Mouse (Mus musculus) heart, embryonic 16.5 days (tissue): ENCODE measurements around the gene Saysd1. TPM values are rescaled to one million over a fixed set of nuclear protein-coding genes. Genes with fewer than 3 reads are reported as not detected.
A peak's percentile ranks its signal among the peaks of the same experiment; 100 is the strongest.

Experiments used
- ATAC-seq: fragments of 200-750 bp; cut with Nextera tagmentation; replicated peaks from 2 replicates; pipeline ENCODE4 v1.8.0; 2017; ENCODE audit warnings: moderate number of reproducible peaks; ENCODE audit not compliant: insufficient read depth, low FRiP score; ENCODE audit errors: extremely low read depth
- H3K27ac ChIP-seq: fragments of 300-500 bp; sonication (generic); 2 replicates; pipeline ENCODE4 v1.5.1; 2014; ENCODE audit warnings: mild to moderate bottlenecking, low read length, control low read depth, moderate library complexity
- H3K27me3 ChIP-seq: fragments of 300-500 bp; sonication (generic); 2 replicates; pipeline ENCODE4 v1.6.1; 2014; ENCODE audit warnings: low read length, mixed read lengths; ENCODE audit not compliant: control insufficient read depth, insufficient read depth
- H3K36me3 ChIP-seq: fragments of 300-500 bp; sonication (generic); 2 replicates; pipeline ENCODE4 v1.6.1; 2014; ENCODE audit not compliant: control insufficient read depth, insufficient read depth
- H3K4me1 ChIP-seq: fragments of 300-500 bp; sonication (generic); 2 replicates; pipeline ENCODE4 v1.6.1; 2014; ENCODE audit warnings: low read length, mixed read lengths; ENCODE audit not compliant: control insufficient read depth, insufficient read depth
- H3K4me2 ChIP-seq: fragments of 300-500 bp; sonication (generic); 2 replicates; pipeline ENCODE4 v1.6.1; 2014; ENCODE audit warnings: low read depth, mild to moderate bottlenecking, control low read depth, low read length
- H3K4me3 ChIP-seq: fragments of 300-500 bp; sonication (generic); 2 replicates; pipeline ENCODE4 v1.5.1; 2014; ENCODE audit warnings: mild to moderate bottlenecking, control low read depth, low read length
- H3K9ac ChIP-seq: fragments of 300-500 bp; sonication (generic); 2 replicates; pipeline ENCODE4 v1.6.1; 2014; ENCODE audit warnings: low read length, control low read depth
- H3K9me3 ChIP-seq: fragments of 300-500 bp; sonication (generic); replicated peaks from 2 replicates; pipeline ENCODE4 v1.6.1; 2016; ENCODE audit warnings: low read length; ENCODE audit not compliant: control insufficient read depth
- WGBS: fragments of 180-500 bp; shearing (Covaris S2); extraction: QIAGEN DNeasy Blood & Tissue Kit; methylation state at CpG from one replicate; pipeline ENCODE4 v1.1.7; 2014; 5-methylcytosine and 5-hydroxymethylcytosine counted together
- polyA plus RNA-seq: library from polyadenylated mRNA; unstranded; fragments of >200 nt; fragmentation: Nextera tagmentation; extraction: Ambion mirVana; gene quantifications from 2 replicates; pipeline ENCODE4 v1.2.1, GENCODE M21; 2015

Saysd1 gene
- polyA plus RNA-seq, 1 experiment from 2014 or later: 9.1 TPM

DNA sequence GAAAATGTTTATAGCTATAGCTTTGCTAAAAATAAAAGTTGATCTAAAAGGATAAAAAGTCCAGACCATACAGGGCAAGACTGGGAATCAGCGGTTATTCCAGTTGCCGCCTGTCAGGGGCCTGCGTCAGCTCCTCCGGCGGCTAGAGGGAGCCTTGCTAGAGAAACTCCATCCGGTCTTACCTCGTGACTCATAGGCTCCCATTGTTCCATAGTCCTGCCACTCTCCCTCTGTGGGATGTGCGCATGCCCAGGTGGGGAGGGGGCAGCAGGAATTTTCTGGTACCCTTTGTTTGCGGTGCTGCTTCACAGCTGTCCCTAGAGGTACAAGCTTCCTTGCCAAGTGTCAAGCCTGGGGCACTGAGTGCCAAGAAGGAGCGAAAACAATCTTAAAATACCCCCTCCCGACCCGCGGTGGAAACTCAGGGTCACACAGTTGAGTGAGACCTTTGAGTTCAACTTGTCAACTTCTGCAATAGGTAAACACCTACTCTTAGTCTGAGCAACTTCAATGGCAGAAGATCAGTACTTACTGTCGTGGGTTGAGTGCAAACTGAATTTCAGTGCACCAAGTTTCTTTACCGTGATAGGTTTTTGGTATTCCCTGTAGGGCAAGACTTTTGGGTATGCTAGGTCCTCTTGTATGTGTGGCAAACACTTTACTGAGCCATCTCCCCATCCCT is 10.8 kb downstream of the Saysd1 start:
- H3K27me3 ChIP-seq: no peaks in the 10 kb centered on the region
- no peak overlapping the region for H3K4me2 ChIP-seq
- no peak for ATAC-seq
- no peak overlapping the region for H3K27ac ChIP-seq
- H3K9me3 ChIP-seq: no peaks in the 10 kb centered on the region
- H3K4me1 ChIP-seq: no peaks in the 10 kb centered on the region
- H3K4me3 ChIP-seq: no peak overlapping the region
- WGBS: 73% methylated on average over 15 of the region's 15 CpGs
- no peaks in the 10 kb centered on the region for H3K36me3 ChIP-seq
- no peak overlapping the region for H3K9ac ChIP-seq

DNA sequence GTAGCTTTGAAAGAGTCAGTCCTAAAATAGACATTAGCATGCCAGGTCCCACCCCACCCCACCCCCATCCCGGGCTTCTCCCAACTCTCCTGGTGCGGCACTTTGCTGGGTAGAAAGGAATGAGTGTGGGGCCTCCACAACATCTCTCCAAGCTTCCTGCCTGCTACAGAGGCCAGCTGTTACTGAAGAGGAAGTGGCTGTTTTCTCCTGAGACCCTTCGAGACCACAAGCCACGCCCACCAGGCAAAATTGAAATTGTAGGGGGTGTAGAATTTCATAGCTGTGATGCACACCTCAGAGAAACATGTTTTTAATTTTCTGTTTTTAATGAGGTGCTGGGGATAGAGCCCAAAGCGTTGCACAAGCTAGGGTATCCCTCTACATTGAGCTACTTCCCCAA is 17.5 kb downstream of the Saysd1 start:
- Histone ChIP-seq H3K4me2 (no peak overlapping the region), H3K27me3 (no peaks in the 10 kb centered on the region), H3K4me3 (no peak overlapping the region), H3K27ac (no peak overlapping the region), H3K4me1 (no peaks in the 10 kb centered on the region), H3K9ac (no peak overlapping the region), H3K36me3 (no peaks in the 10 kb centered on the region), H3K9me3 (no peaks in the 10 kb centered on the region)
- WGBS: 59% methylated on average over 5 of the region's 5 CpGs
- ATAC-seq: no peak

DNA sequence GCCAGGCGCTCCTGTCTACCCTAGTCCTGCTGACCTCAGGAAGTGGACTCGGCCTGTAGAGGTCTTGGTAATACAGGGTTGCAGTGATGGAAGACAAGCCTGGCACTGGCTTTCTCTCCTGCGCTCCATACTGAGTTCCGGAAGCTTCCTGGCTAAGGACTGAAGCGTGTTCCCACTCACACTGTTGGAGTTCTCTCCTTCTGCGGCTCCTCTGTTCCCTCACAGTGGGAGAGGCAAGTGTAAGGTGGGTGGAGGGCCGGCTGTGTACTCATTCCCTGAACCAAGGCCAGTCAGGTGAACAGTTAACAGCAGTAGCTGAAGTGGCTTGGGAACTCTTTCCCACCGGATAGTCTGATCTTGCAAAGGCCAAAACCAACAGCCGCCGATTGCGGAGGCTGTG is 18.3 kb downstream of the Saysd1 start:
- Histone ChIP-seq H3K4me3 (no peak overlapping the region), H3K4me1 (no peaks in the 10 kb centered on the region), H3K27me3 (no peaks in the 10 kb centered on the region), H3K27ac (no peak overlapping the region), H3K36me3 (no peaks in the 10 kb centered on the region), H3K9me3 (no peaks in the 10 kb centered on the region), H3K9ac (no peak overlapping the region), H3K4me2 (no peak overlapping the region)
- ATAC-seq: no peak
- 83% methylated on average over 11 of the region's 11 CpGs for WGBS

DNA sequence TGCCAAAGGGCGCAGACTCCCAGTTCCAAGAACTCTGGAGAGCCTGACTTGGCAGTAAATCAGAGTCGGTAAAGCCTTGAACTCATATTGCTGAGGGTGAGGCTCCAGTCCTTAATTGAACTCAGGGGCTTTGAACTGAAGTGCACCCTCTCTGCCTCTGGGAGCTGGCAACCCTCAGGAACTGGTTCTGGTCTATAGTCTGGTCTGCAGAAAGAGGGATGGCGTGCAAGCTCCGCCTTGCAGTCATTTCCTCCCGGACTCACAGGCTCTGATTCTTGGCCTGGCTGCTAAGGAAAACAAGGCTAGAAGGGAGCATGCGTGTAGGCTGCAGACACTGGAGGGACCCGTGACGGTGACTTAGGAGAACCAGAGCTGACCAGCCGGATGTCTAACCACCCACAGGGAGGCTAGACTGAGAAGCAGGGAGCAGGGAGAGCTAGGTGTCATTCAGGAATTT is 22.2 kb downstream of the Saysd1 start:
- H3K4me3 ChIP-seq: no peak overlapping the region
- no peak overlapping the region for H3K4me2 ChIP-seq
- H3K27ac ChIP-seq: no peak overlapping the region
- 0 out of 2 replicates have a peak, but pooled peaks cover 2% of the 10 kb centered on the region for H3K27me3 ChIP-seq
- H3K4me1 ChIP-seq: no peaks in the 10 kb centered on the region
- no peaks in the 10 kb centered on the region for H3K36me3 ChIP-seq
- 45% methylated on average over 9 of the region's 9 CpGs for WGBS
- no peak overlapping the region for H3K9ac ChIP-seq
- no peak; the same call in 1 of the 2 replicates for ATAC-seq
- H3K9me3 ChIP-seq: no peaks in the 10 kb centered on the region

DNA sequence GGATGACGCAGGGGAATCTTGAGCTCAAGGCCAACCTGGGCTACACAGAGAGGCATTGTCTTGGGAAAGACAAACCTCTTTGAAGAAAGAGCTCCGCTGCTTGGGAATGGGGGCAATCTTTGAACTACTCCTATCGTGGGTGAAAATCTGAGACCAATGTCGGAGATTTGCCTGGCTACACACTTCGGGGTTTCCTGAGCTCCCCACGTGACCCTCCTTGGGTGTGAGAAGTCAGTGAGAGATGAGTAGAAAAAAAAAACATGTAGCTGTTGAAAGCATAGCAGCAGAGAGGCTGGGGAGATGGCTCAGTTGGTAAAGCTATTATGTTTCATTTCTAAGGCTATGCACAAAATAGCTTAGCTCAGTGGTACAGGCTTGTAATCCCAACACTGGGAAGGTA is 23.4 kb downstream of the Saysd1 start:
- Histone ChIP-seq H3K9me3 (no peaks in the 10 kb centered on the region), H3K27ac (no peak overlapping the region), H3K36me3 (no peaks in the 10 kb centered on the region), H3K9ac (no peak overlapping the region), H3K4me1 (no peaks in the 10 kb centered on the region), H3K4me3 (no peak overlapping the region), H3K27me3 (0 out of 2 replicates have a peak, but pooled peaks cover 2% of the 10 kb centered on the region), H3K4me2 (no peak overlapping the region)
- WGBS: 73% methylated on average over 6 of the region's 6 CpGs
- ATAC-seq: no peak

DNA sequence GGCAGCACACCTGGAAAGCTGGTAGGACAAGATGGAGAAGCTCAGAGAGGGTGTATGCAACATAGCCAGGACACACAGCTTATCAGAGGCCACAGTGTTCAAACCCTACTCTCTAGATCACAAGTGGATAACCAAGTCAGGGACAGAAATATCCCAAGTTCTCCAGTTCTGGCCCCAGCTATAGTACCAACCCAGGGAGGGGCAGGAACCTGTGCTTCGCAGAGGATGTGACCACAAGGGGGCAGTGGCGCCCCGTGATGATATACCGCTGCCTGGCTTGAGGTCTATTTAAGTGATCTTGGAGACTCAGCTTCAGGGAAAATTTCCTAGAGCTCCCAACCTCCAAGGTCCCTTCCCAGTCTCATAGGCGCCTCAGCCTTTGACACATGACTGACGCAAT is 24.4 kb downstream of the Saysd1 start:
- Histone ChIP-seq H3K4me2 (no peak overlapping the region), H3K9ac (no peak overlapping the region), H3K36me3 (no peaks in the 10 kb centered on the region), H3K4me1 (no peaks in the 10 kb centered on the region), H3K27ac (no peak overlapping the region), H3K9me3 (no peaks in the 10 kb centered on the region), H3K4me3 (no peak overlapping the region), H3K27me3 (0 out of 2 replicates have a peak, but pooled peaks cover 2% of the 10 kb centered on the region)
- WGBS: 5% methylated on average over 6 of the region's 6 CpGs
- ATAC-seq: peak; percentile 68; the same call in 1 of the 2 replicates

DNA sequence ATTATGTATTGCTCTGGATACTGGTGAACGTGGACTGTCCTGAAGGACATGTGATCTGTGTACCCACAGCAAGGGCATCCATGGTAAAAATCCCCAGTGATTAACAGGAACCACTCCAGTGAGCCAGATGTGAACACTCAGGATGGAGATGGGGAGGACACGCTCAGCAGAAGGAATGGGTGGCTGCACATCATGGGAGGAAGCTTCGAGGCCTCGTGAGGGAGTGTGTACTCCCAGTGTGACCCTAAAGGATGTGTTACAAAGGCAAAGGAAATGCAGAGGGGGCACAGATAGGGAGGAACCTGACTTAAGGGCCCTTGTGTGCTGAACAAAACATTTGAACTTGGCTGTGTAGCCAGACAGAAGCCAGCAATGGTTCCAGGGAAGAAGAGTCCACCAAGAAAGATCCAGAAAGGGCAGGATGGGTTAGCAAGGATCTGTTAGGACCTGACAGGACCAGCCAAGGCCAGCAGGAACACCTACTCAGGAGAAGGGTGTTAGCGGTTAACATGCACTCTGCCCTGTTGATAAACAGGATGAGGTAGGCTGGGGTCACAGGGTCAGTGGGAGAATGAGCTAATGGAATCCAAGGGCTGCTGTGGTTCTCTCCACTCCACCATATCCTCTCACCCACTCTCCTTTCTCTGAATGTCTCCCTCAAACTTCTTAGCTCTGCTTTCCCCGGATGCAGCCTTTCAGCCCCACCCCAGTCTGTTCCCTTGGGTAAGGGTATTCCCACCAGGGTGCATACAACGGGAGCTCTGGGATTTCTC is 25.0 kb downstream of the Saysd1 start:
- Histone ChIP-seq H3K9me3 (no peaks in the 10 kb centered on the region), H3K4me2 (no peak overlapping the region)
- no peak for ATAC-seq

DNA sequence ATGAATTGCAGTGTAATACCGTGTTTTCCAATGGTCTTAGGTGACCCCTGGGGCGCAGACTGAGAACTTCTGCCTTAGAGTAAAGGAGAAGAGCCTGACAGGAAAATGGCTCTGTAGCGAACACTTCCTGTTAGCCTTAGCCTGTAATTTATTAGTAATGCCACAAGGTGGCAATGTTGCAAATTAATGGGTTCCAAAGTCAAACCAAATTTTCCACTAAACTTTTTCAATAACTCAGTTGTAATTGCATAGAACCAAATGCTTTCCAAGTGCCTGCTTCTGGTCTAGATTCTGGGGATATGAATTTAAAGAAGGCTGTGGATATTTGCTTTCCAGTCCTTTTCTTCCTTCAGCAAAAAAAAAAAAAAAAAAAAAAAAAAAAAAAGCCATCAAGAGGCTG is 26.1 kb downstream of the Saysd1 start:
- 0 out of 2 replicates have a peak, but pooled peaks cover 2% of the 10 kb centered on the region for H3K27me3 ChIP-seq
- no peak overlapping the region for H3K27ac ChIP-seq
- WGBS: 63% methylated on average over 3 of the region's 3 CpGs
- ATAC-seq: no peak
- no peak overlapping the region for H3K4me2 ChIP-seq
- H3K36me3 ChIP-seq: no peaks in the 10 kb centered on the region
- no peak overlapping the region for H3K9ac ChIP-seq
- H3K9me3 ChIP-seq: no peaks in the 10 kb centered on the region
- H3K4me1 ChIP-seq: no peaks in the 10 kb centered on the region
- H3K4me3 ChIP-seq: no peak overlapping the region

More for the DNA sequence above, 25.0 kb downstream of the Saysd1 start:
- no peaks in the 10 kb centered on the region for H3K4me1 ChIP-seq
- no peak overlapping the region for H3K27ac ChIP-seq
- 0 out of 2 replicates have a peak, but pooled peaks cover 2% of the 10 kb centered on the region for H3K27me3 ChIP-seq
- WGBS: 45% methylated on average over 7 of the region's 7 CpGs
- H3K36me3 ChIP-seq: no peaks in the 10 kb centered on the region
- no peak overlapping the region for H3K9ac ChIP-seq
- H3K4me3 ChIP-seq: no peak overlapping the region

DNA sequence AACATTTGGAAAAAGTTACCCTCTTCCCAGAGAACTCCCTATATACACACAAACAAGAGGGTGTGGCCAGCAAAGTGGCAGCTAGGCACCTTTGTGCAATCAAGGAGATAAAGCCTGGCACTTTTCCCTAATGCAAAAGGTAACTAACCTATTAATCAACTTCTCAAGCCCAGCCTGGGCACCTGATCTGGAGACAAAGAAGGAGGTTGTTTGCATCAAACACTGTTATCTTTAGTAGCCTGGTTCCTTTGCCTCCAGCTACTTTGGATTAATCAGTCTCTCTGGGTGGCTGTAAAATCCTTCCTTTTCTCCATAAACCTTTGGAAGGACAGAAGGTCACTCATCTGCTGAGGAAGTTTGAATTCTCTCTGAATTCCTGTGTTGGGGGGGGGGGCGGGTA is 27.4 kb downstream of the Saysd1 start:
- ATAC-seq: no peak
- Histone ChIP-seq H3K27ac (no peak overlapping the region), H3K4me3 (no peak overlapping the region), H3K4me1 (no peaks in the 10 kb centered on the region), H3K9me3 (no peaks in the 10 kb centered on the region), H3K27me3 (0 out of 2 replicates have a peak, but pooled peaks cover 2% of the 10 kb centered on the region), H3K9ac (no peak overlapping the region), H3K36me3 (no peaks in the 10 kb centered on the region), H3K4me2 (no peak overlapping the region)
- WGBS: 73% methylated on average over 1 of the region's 1 CpGs
